Mouse (Mus musculus) left cerebral cortex, postnatal 36 days (tissue): ENCODE results near the gene Ctrb1. TPM values are rescaled to one million over a fixed set of nuclear protein-coding genes. Genes with fewer than 3 reads are reported as not detected.
A peak's percentile ranks its signal among the peaks of the same experiment; 100 is the strongest.

Source experiments
- DNase-seq, 2 experiments: peaks; one replicate each; pipeline ENCODE4 v3.0.0; 2021 to 2022; ENCODE audit warnings: low spot score in 2 of 2, mixed read lengths in 1 of 2
- intact Hi-C: fragments of 180-260 bp; cut with DNase I; formaldehyde crosslinking; loops from one replicate; pipeline ENCODE4 v1.15.1; 2025
- total RNA-seq, 2 experiments: library from RNA; stranded (reverse); gene quantifications; 2 replicates each; pipeline ENCODE4 v1.2.3; 2021

Ctrb1 gene
- total RNA-seq, 2 experiments from 2014 or later: not detected

GRCm38 (mm10) chr8:111720115-111720544, 29.3 kb upstream of the Ctrb1 start:
- intact Hi-C loops: no loop called here
- no peak for DNase-seq

GRCm38 (mm10) chr8:111718937-111719336, 28.1 kb upstream of the Ctrb1 start:
- DNase-seq: peak in 1 of 2 experiments; percentile 4
- intact Hi-C loops: no loop called here

GRCm38 (mm10) chr8:111717866-111718265, 27.1 kb upstream of the Ctrb1 start:
- intact Hi-C loops: no loop called here
- DNase-seq: peak in 1 of 2 experiments; percentile 7

- DNase-seq: no peak
- intact Hi-C loops: no loop called here
Measured at GRCm38 (mm10) chr8:111717488-111717792, 26.6 kb upstream of the Ctrb1 start.

DNA sequence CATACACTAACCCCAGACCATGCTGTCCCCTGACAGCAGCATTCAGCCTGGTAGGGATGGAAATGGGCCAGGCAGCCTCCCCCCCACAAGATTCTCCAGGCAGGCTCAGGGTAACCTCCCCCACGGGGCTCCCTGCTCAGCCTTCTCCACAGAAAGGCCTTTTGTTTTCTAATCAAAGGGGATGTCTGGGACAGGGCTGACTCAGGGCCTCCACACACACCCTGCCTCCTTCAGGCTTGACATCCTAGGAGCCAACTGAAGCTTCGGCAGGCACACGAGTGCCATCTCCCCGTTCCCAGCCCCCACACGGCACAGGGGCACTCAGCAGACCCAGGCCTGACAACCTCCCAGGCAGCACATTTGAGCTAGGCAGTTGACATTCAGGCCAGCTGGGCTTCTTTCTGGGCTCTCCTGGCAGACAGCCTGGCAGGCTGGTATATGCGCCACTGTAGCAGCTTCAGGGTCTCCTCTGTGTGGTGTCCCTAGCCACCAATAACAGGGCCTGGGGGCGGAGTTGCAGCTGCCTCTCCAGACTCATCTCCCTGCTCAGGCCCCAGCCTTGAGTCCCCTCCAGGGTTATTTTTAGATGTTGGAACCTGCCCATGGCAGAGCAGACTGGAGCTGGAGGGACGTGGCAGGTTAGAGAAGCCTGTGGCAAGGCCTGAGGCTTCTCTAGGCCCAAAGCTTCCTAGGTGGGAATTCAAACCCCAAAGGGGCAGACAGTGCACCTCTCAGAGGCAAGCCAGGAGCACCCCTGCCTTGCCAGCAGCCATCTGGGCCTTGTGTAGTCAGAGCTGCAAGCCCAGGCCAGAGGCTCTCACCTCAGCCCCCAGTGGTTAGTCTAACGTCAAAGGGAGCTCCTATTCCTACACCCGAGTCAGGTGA, 26.0 kb upstream of the Ctrb1 start:
- DNase-seq: peak; percentile 67 to 74
- intact Hi-C loops: no loop called here

- intact Hi-C loops: no loop called here
- peak in 1 of 2 experiments; percentile 2 for DNase-seq
Measured at GRCm38 (mm10) chr8:111715514-111715913, 24.7 kb upstream of the Ctrb1 start.

DNA sequence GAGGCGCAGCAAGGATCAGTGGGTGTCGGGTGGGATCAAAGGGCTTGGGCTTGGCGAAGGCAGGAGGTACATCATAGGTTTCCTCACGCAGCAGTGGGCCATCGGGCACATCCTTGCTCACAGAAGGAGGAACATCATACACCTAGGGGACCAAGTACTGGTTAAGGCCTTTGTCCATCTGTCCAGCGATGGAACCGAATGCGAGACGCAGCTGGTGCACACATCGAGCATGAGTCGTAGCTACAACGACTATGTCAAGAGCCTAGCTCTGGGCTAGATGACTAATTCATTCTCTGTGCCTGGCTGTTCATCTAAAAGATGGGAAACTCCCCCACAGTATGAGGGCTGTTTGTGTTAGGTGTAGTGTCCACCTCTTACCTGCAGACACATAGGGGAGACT, 23.5 kb upstream of the Ctrb1 start:
- intact Hi-C loops: loop anchor here (5.0 kb wide), 1 partner anchor 118 kb away; no protein-coding TSS in a partner anchor
- no peak for DNase-seq

- intact Hi-C loops: loop anchor here (5.0 kb wide), 1 partner anchor 118 kb away; no protein-coding TSS in a partner anchor
Measured at GRCm38 (mm10) chr8:111713817-111714216, 23.0 kb upstream of the Ctrb1 start.

GRCm38 (mm10) chr8:111713291-111713690, 22.5 kb upstream of the Ctrb1 start:
- DNase-seq: no peak
- intact Hi-C loops: loop anchor here (5.0 kb wide), 1 partner anchor 119 kb away; no protein-coding TSS in a partner anchor

More at GRCm38 (mm10) chr8:111713817-111714216, 23.0 kb upstream of the Ctrb1 start:
- DNase-seq: no peak

GRCm38 (mm10) chr8:111712588-111712987, 21.8 kb upstream of the Ctrb1 start:
- no peak for DNase-seq
- intact Hi-C loops: loop anchor here (5.0 kb wide), 1 partner anchor 120 kb away; no protein-coding TSS in a partner anchor

GRCm38 (mm10) chr8:111712135-111712534, 21.3 kb upstream of the Ctrb1 start:
- DNase-seq: peak in 1 of 2 experiments; percentile 50
- intact Hi-C loops: loop anchor here (5.0 kb wide), 1 partner anchor 120 kb away; no protein-coding TSS in a partner anchor

- no peak for DNase-seq
- intact Hi-C loops: loop anchor here (5.0 kb wide), 1 partner anchor 121 kb away; no protein-coding TSS in a partner anchor
Measured at GRCm38 (mm10) chr8:111710777-111711485, 20.1 kb upstream of the Ctrb1 start.

- no peak for DNase-seq
- intact Hi-C loops: no loop called here
Measured at GRCm38 (mm10) chr8:111709223-111709622, 18.4 kb upstream of the Ctrb1 start.

DNA sequence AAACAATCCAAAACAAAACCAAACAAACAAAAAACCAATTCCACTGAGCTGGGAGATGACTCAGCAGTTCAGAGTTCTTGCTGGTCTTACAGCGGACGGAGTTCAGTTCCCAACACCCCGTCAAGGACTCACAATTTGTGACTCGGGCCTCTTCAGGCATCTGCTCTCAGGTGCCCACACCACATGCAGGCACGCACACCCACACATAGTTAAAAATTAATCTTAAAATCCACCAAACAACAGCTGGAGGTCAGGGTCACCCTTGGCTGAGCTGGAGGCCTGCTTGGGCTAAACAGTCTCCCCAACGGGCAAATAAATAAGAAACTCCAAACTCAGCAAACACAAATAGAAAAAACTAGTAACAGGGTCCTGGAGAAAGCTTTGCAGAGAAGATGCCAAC, 17.5 kb upstream of the Ctrb1 start:
- intact Hi-C loops: no loop called here
- no peak for DNase-seq

- intact Hi-C loops: no loop called here
- no peak for DNase-seq
Measured at GRCm38 (mm10) chr8:111705699-111706098, 14.9 kb upstream of the Ctrb1 start.

- DNase-seq: no peak
- intact Hi-C loops: no loop called here
Measured at GRCm38 (mm10) chr8:111705222-111705621, 14.4 kb upstream of the Ctrb1 start.

DNA sequence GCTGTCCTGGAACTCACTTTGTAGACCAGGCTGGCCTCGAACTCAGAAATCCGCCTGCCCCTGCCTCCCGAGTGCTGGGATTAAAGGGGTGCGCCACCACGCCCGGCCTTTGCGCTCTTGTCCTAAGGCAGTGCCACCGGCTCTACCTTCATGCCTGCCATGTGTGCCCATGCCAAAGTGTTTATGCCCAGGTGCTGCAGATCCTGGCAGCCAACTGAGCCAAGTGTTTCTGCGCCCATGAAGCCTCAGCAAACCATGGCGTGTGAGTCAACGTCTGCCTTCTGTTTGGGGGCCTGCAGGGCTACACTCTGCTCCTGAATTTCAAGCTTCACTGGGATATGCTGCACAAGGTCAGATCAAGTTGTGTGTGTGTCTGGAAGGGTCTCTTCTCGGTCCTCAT, 13.8 kb upstream of the Ctrb1 start:
- intact Hi-C loops: loop anchor here (5.0 kb wide), 1 partner anchor 63 kb away; no protein-coding TSS in a partner anchor

DNA sequence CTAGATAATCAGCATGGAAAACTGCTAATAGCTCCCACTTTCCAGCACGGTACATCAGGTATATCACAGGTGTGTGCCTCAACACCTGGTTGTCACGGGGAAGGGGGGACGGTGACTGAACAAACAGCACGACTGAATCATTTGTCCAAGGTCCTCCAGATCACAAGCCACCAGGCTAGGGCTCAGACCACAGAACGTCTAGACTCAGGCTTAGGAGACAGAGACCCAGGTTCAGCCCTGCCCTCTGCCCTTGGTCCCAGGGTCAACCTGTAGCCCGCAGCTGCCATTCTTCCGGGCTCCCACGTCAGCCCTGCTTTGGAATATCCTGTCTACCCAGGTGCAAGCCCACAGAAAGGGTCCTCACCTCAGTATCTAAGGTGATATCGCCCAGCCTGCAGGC, 10.6 kb upstream of the Ctrb1 start:
- no peak for DNase-seq

More for the DNA sequence above, 13.8 kb upstream of the Ctrb1 start:
- no peak for DNase-seq

DNA sequence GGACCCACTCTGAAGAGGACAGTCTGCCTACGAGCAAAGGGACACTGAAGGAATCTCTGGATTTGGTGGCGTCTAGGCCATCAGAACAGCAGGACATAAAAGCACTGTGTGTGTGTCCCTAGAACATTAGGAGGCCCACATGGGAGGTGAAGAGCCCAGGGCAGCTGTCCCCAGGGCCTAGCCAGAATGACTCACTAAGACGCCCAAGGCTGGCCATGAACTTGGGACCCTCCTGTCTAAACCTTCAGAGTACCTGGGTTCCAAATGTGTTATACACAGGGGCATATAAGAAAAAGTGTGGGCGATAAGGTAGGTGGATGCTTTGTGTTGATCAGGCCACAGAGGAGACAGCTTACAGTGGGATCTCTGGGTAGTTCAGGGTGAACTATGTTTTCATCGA, 9.9 kb upstream of the Ctrb1 start:
- no peak for DNase-seq
- intact Hi-C loops: loop anchor here (5.0 kb wide), 1 partner anchor 67 kb away; no protein-coding TSS in a partner anchor

More for the DNA sequence above, 10.6 kb upstream of the Ctrb1 start:
- intact Hi-C loops: loop anchor here (5.0 kb wide), 1 partner anchor 66 kb away; no protein-coding TSS in a partner anchor

DNA sequence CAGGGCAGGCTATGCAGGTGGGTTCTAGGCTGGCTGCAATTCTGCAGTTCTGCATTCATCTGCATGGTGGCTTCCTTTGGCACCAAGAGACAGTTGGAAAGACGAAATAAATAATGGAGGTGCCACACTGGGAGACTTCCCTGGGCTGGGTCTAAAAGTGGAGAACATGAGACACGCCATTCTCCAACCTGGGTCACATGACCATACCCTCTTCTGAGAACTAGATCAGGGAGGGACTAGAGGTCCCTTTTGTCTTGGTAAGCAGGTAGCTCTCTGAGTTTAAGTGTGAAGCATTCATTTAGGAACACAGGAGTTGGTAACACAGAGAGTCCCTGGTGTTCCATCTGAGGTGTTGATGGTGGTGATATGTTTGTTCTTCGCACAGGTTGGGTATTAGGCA, 9.4 kb upstream of the Ctrb1 start:
- intact Hi-C loops: loop anchor here (5.0 kb wide), 1 partner anchor 67 kb away; no protein-coding TSS in a partner anchor
- DNase-seq: no peak
